Mouse (Mus musculus) stomach, embryonic 16.5 days (tissue): ENCODE results near the gene Zfp609. TPM values are rescaled to one million over a fixed set of nuclear protein-coding genes. Genes with fewer than 3 reads are reported as not detected.
A peak's percentile ranks its signal among the peaks of the same experiment; 100 is the strongest.
"Not testable (repeated sequence)": the region's sequence is repeated elsewhere in the genome, so short reads cannot be mapped to it uniquely, and the experiment has no call there.

ENCODE experiments used
- ATAC-seq: fragments of 200-750 bp; cut with Nextera tagmentation; 2 replicates; pipeline ENCODE4 v1.8.0; 2017; ENCODE audit warnings: moderate number of reproducible peaks, moderate TSS enrichment; ENCODE audit not compliant: insufficient read depth, low FRiP score
- H3K27ac ChIP-seq: fragments of 300-500 bp; sonication (generic); 2 replicates; pipeline ENCODE4 v1.5.1; 2014; ENCODE audit warnings: low read length
- H3K27me3 ChIP-seq: fragments of 300-500 bp; sonication (generic); 2 replicates; pipeline ENCODE4 v1.6.1; 2014; ENCODE audit warnings: low read length, control low read depth, mixed read lengths; ENCODE audit not compliant: control insufficient read depth, insufficient read depth
- H3K36me3 ChIP-seq: fragments of 300-500 bp; sonication (generic); 2 replicates; pipeline ENCODE4 v1.6.1; 2014; ENCODE audit warnings: low read length; ENCODE audit not compliant: control insufficient read depth, insufficient read depth
- H3K4me1 ChIP-seq: fragments of 300-500 bp; sonication (generic); 2 replicates; pipeline ENCODE4 v1.6.1; 2014; ENCODE audit warnings: low read length, control low read depth, mixed read lengths; ENCODE audit not compliant: control insufficient read depth, insufficient read depth
- H3K4me2 ChIP-seq: fragments of 300-500 bp; sonication (generic); 2 replicates; pipeline ENCODE4 v1.6.1; 2014; ENCODE audit warnings: low read depth, low read length, mixed read lengths
- H3K4me3 ChIP-seq: fragments of 300-500 bp; sonication (generic); replicated peaks from 2 replicates; pipeline ENCODE4 v1.5.1; 2014; ENCODE audit warnings: mild to moderate bottlenecking, low read length
- H3K9ac ChIP-seq: fragments of 300-500 bp; sonication (generic); 2 replicates; pipeline ENCODE4 v1.6.1; 2014; ENCODE audit warnings: low read length
- H3K9me3 ChIP-seq: fragments of 300-500 bp; sonication (generic); replicated peaks from 2 replicates; pipeline ENCODE4 v1.6.1; 2016; ENCODE audit warnings: low read length, control low read depth; ENCODE audit not compliant: control insufficient read depth
- WGBS: fragments of 180-500 bp; shearing (Covaris S2); extraction: QIAGEN DNeasy Blood & Tissue Kit; methylation state at CpG from one replicate; pipeline ENCODE4 v1.1.7; 2014; 5-methylcytosine and 5-hydroxymethylcytosine counted together
- polyA plus RNA-seq: library from polyadenylated mRNA; unstranded; fragments of >200 nt; fragmentation: Nextera tagmentation; extraction: Ambion mirVana; gene quantifications from 2 replicates; pipeline ENCODE4 v1.2.1, GENCODE M21; 2015

Gene Zfp609
- polyA plus RNA-seq, 1 experiment from 2014 or later = 5.0 TPM

DNA sequence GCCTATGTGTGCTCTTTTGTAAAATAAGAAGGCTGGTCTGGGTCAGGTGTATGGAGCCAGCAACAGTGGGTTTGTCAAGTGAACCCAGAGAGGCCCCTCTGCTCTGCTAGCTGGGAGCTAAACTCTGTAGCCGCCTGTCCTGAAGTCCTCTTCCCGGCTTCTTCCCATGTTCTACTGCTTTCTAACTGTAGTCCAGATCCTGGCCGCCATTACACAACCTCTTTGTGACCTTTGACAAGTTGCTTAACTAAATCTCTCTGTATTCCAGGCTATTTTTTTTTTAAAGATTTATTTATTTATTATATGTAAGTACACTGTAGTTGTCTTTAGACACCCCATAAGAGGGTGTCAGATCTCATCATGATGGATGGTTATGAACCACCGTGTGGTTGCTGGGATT, 173.6 kb downstream of the Zfp609 start:
- Histone ChIP-seq H3K4me3 (no peak overlapping the region), H3K4me2 (no peak overlapping the region), H3K9me3 (no peaks in the 10 kb centered on the region), H3K9ac (no peak overlapping the region), H3K27ac (no peak overlapping the region), H3K27me3 (no peaks in the 10 kb centered on the region), H3K36me3 (no peaks in the 10 kb centered on the region), H3K4me1 (peaks cover 6% of the 10 kb centered on the region)
- no peak for ATAC-seq
- 90% methylated on average over 4 of the region's 4 CpGs for WGBS

GRCm38 (mm10) chr9:65651957-65652356, 175.4 kb downstream of the Zfp609 start:
- not testable (repeated sequence) for H3K9ac ChIP-seq, H3K36me3 ChIP-seq, H3K27ac ChIP-seq, H3K4me2 ChIP-seq, ATAC-seq, H3K27me3 ChIP-seq, H3K9me3 ChIP-seq, H3K4me1 ChIP-seq, H3K4me3 ChIP-seq
- WGBS = 85% methylated on average over 1 of the region's 1 CpGs

DNA sequence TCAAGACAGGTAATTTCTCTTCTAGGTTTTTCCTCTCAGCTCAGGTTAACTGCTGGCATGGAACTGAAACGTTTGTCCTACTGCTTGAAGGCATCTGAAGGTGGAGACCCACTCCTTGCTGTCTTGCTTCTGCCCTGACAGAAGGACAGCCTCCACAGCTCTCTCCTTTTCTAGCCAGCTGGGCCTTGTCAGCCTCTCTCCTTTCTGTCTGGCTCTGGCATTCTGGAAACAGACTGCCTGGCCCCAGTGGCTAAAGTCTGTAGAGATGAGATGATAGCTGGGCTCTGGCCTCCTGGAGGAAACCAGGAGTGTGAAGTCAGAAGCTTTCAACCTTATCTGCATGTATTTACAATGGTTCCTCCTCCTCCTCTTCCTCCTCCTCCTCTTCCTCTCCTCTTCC, 177.4 kb downstream of the Zfp609 start:
- H3K27ac ChIP-seq = no peak overlapping the region
- no peak for ATAC-seq
- WGBS = 10% methylated on average over 1 of the region's 1 CpGs

GRCm38 (mm10) chr9:65648730-65649129, 178.6 kb downstream of the Zfp609 start:
- H3K9me3 ChIP-seq = no peaks in the 10 kb centered on the region
- H3K4me2 ChIP-seq = no peak overlapping the region
- WGBS = 87% methylated on average over 13 of the region's 13 CpGs
- no peaks in the 10 kb centered on the region for H3K27me3 ChIP-seq
- no peak overlapping the region for H3K9ac ChIP-seq
- ATAC-seq = no peak
- no peaks in the 10 kb centered on the region for H3K36me3 ChIP-seq
- H3K27ac ChIP-seq = no peak overlapping the region
- peaks cover 12% of the 10 kb centered on the region for H3K4me1 ChIP-seq
- H3K4me3 ChIP-seq = no peak overlapping the region

More for the DNA sequence above, 177.4 kb downstream of the Zfp609 start:
- H3K4me3 ChIP-seq = no peak overlapping the region
- H3K27me3 ChIP-seq = no peaks in the 10 kb centered on the region
- H3K4me2 ChIP-seq = no peak overlapping the region
- H3K9me3 ChIP-seq = no peaks in the 10 kb centered on the region
- no peak overlapping the region for H3K9ac ChIP-seq
- no peaks in the 10 kb centered on the region for H3K36me3 ChIP-seq
- H3K4me1 ChIP-seq = peaks cover 12% of the 10 kb centered on the region

- Histone ChIP-seq H3K4me3 (no peak overlapping the region), H3K4me1 (peaks cover 12% of the 10 kb centered on the region), H3K27me3 (no peaks in the 10 kb centered on the region), H3K4me2 (no peak overlapping the region), H3K9me3 (no peaks in the 10 kb centered on the region), H3K9ac (no peak overlapping the region), H3K27ac (no peak overlapping the region), H3K36me3 (no peaks in the 10 kb centered on the region)
- 81% methylated on average over 2 of the region's 2 CpGs for WGBS
- ATAC-seq = no peak
These were observed 180.6 kb downstream of the Zfp609 start for GRCm38 (mm10) chr9:65646782-65647181.

DNA sequence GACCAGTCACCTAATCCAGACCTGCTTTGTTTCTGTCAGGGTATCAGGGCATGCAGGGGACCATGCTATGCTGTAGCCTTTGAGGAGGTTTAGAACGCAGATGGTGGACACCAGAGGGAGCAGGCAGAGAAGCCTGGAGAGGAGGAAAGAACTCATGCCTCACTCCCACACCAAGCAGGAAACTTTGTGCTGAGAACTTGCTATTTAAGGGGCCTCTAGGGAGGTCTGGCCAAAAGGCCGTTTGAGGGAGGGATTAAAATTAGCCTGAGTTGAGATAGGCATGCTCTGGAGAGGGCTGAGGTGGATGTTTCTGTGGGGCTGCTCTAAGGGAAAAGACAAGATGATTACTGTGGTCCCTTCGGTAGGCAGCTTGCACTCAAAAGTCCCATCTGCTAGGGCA, 181.4 kb downstream of the Zfp609 start:
- no peaks in the 10 kb centered on the region for H3K27me3 ChIP-seq
- ATAC-seq = peak; percentile 60; the same call in 1 of the 2 replicates
- H3K4me2 ChIP-seq = no peak overlapping the region
- WGBS = 45% methylated on average over 3 of the region's 3 CpGs
- peaks cover 15% of the 10 kb centered on the region for H3K4me1 ChIP-seq
- H3K27ac ChIP-seq = no peak overlapping the region
- no peaks in the 10 kb centered on the region for H3K9me3 ChIP-seq
- H3K9ac ChIP-seq = no peak overlapping the region
- H3K4me3 ChIP-seq = no peak overlapping the region
- no peaks in the 10 kb centered on the region for H3K36me3 ChIP-seq

DNA sequence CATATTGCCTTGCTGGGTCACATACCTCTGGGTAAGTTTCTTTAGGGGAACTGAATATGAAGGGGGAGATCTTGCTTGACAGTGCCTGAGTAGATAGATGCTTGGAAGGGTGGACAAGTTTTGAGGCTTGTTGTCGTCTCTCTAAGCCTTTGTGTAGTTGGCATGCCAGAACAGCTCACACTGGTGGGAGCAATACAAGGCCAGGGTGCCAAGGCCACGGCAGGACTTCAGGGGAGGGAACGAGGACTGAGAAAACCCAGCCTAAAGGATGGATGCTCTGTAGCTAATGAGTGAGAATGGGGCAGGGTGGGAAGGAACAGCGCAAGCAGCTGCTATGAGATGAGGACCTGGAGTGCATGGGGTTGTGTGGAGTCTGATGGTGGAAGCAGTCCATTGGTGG, 182.4 kb downstream of the Zfp609 start:
- no peak overlapping the region for H3K4me2 ChIP-seq
- H3K9me3 ChIP-seq = no peaks in the 10 kb centered on the region
- no peak for ATAC-seq
- H3K36me3 ChIP-seq = no peaks in the 10 kb centered on the region
- H3K4me3 ChIP-seq = no peak overlapping the region
- H3K4me1 ChIP-seq = peaks cover 15% of the 10 kb centered on the region
- H3K27me3 ChIP-seq = no peaks in the 10 kb centered on the region
- H3K27ac ChIP-seq = no peak overlapping the region
- WGBS = 73% methylated on average over 4 of the region's 4 CpGs
- no peak overlapping the region for H3K9ac ChIP-seq

DNA sequence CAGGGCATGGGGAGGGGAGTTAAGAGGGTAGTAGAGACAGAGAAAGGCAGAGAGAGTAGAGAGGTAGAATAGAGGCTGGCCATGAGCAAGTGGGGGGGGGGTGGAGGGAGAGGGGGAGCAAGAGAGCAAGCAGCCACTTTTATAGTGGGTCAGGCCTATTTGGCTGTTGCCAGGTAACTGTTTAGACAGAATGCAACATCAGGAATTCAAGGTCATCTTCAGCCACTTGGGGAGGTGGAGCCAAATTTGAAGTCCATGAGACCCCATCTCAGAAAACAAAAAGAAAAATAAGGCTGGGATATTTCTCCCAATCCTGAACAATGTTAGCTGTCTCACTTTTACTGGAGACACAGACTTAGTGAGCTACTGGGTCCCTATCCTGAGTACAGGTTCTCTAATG, 184.8 kb downstream of the Zfp609 start:
- Histone ChIP-seq H3K27me3 (no peaks in the 10 kb centered on the region), H3K27ac (no peak overlapping the region), H3K4me1 (peaks cover 11% of the 10 kb centered on the region), H3K36me3 (no peaks in the 10 kb centered on the region), H3K9ac (no peak overlapping the region), H3K4me3 (no peak overlapping the region), H3K4me2 (no peak overlapping the region), H3K9me3 (no peaks in the 10 kb centered on the region)
- ATAC-seq = no peak
